Mouse (Mus musculus): ENCODE data around the gene Nupl1. TPM values are rescaled to one million over a fixed set of nuclear protein-coding genes. Genes with fewer than 3 reads are reported as not detected.

Nupl1 gene
- polyA plus RNA-seq, 1 experiment from 2014 or later = 0.06 TPM

DNA sequence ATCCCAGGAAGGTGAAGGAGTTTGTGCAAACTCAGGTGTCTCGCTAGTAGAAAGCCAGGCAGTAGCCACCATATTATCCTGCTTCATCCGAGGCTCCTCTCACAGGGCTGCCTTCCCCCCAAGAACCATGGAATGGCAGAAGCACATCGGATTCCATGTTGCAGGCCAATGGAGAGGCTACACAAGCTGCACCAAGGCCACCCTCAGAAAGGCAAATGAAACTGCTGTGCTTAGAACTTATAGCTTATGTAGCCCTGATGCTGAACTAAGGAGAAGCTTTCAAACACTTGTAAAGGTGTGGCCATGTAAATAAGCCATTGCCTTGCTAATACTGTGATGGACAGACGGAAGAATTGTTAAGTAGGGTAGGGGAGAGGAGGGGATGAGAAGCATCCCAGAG is 115.4 kb downstream of the Nupl1 start:
- WGBS = 83% methylated on average over 4 of the region's 4 CpGs
- H3K9ac ChIP-seq (ENCODE audit: low read length) = no peak overlapping the region
- TF ChIP-seq EP300 (optimal IDR thresholded peaks at IDR 0.05) (no peak), CTCF (IDR thresholded peaks at IDR 0.05; ENCODE audit: low read depth) (no peak)
- no peak overlapping the region for H3K27ac ChIP-seq (replicated peaks)
- no peaks in the 10 kb centered on the region for H3K9me3 ChIP-seq (ENCODE audit: control insufficient read depth, low read length)
- H3K4me3 ChIP-seq (ENCODE audit: low read depth, low read length) = no peak overlapping the region
- H3K4me1 ChIP-seq (replicated peaks; ENCODE audit: control insufficient read depth, insufficient read depth) = no peaks in the 10 kb centered on the region
- no peak for DNase-seq (ENCODE audit: low spot score)
- H3K36me3 ChIP-seq (ENCODE audit: control insufficient read depth, insufficient read depth, low read length) = no peaks in the 10 kb centered on the region
- no peak overlapping the region for H3K4me2 ChIP-seq (replicated peaks; ENCODE audit: low read depth)
- no peaks in the 10 kb centered on the region for H3K27me3 ChIP-seq (ENCODE audit: control insufficient read depth, insufficient read depth, low read length)
- ATAC-seq (ENCODE audit: low FRiP score, low TSS enrichment) = no peak

DNA sequence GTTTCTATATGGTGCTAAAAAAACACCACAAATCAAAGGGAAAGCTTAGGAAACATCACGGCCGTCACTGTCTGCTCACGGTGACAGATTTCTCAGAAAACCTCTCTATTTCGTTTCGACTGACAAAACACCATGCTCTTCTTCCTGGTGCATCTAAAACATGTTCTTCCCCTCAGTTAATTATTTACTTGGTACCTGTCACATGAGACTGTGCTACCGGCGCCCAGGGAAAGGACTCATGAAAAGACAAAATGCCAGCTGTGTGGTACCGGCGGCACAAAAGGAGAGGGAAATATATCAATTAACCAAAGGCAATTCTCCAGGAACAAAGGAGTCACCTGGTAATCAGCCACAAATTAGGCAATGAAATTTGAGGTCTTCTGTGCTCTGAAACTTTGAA is 116.5 kb downstream of the Nupl1 start:
- H3K9ac ChIP-seq (ENCODE audit: low read length) = no peak overlapping the region
- H3K4me1 ChIP-seq (replicated peaks; ENCODE audit: control insufficient read depth, insufficient read depth) = no peaks in the 10 kb centered on the region
- H3K9me3 ChIP-seq (ENCODE audit: control insufficient read depth, low read length) = no peaks in the 10 kb centered on the region
- H3K4me3 ChIP-seq (ENCODE audit: low read depth, low read length) = no peak overlapping the region
- no peaks in the 10 kb centered on the region for H3K36me3 ChIP-seq (ENCODE audit: control insufficient read depth, insufficient read depth, low read length)
- 75% methylated on average over 9 of the region's 9 CpGs for WGBS
- no peak overlapping the region for H3K4me2 ChIP-seq (replicated peaks; ENCODE audit: low read depth)
- H3K27ac ChIP-seq (replicated peaks) = no peak overlapping the region
- no peaks in the 10 kb centered on the region for H3K27me3 ChIP-seq (ENCODE audit: control insufficient read depth, insufficient read depth, low read length)
- TF ChIP-seq EP300 (optimal IDR thresholded peaks at IDR 0.05) = no peak
- ATAC-seq (ENCODE audit: low FRiP score, low TSS enrichment) = no peak
- no peak for DNase-seq (ENCODE audit: low spot score)

MicroRNAs encoded within 50 kb of the gene (microRNA counts, 519-probe panel; counts per million panel counts)
- not detected for microRNA mmu-miR-719

Small RNA genes within 50 kb of the gene (microRNA-seq; reads per million reads assigned to microRNA genes)
- not detected for gene Mir719

Other genes with a start within 250 kb of the Nupl1 start
- gene Atp8a2, start 54.3 kb downstream of the Nupl1 start, polyA plus RNA-seq (2015; fragmentation: Nextera tagmentation; extraction: Ambion mirVana) = 6.3 and 7.0 TPM in 2 replicates
- 25.8 and 25.9 TPM in 2 replicates for gene Gm49336, start 76 bp upstream of the Nupl1 start, polyA plus RNA-seq (2015; fragmentation: Nextera tagmentation; extraction: Ambion mirVana)
- 31.4 and 31.6 TPM in 2 replicates for gene Mtmr6, start 13.8 kb upstream of the Nupl1 start, polyA plus RNA-seq (2015; fragmentation: Nextera tagmentation; extraction: Ambion mirVana)
- gene Amer2, start 121.8 kb upstream of the Nupl1 start, polyA plus RNA-seq (2015; fragmentation: Nextera tagmentation; extraction: Ambion mirVana) = 1.2 and 1.5 TPM in 2 replicates

All from stomach, postnatal 0 days (tissue).